Mouse (Mus musculus) midbrain, postnatal 0 days (tissue): ENCODE data around the gene Junb. TPM values are rescaled to one million over a fixed set of nuclear protein-coding genes. Genes with fewer than 3 reads are reported as not detected.
A peak's percentile ranks its signal among the peaks of the same experiment; 100 is the strongest.

Experiments
- ATAC-seq: fragments of 200-750 bp; cut with Nextera tagmentation; 2 replicates; pipeline ENCODE4 v1.8.0; 2017; ENCODE audit warnings: moderate number of reproducible peaks, mild to moderate bottlenecking, moderate TSS enrichment, moderate library complexity; ENCODE audit not compliant: low FRiP score
- DNase-seq: peaks from one replicate; pipeline ENCODE4 v3.0.0-alpha.2; 2015; ENCODE audit warnings: low spot score
- H3K27ac ChIP-seq: fragments of 300-500 bp; sonication (generic); 2 replicates; pipeline ENCODE4 v1.5.1; 2014; ENCODE audit warnings: low read depth, mild to moderate bottlenecking, low read length, mixed read lengths
- H3K27me3 ChIP-seq: fragments of 300-500 bp; sonication (generic); 2 replicates; pipeline ENCODE4 v1.6.1; 2014; ENCODE audit warnings: low read length, control low read depth, mixed read lengths; ENCODE audit not compliant: insufficient read depth
- H3K36me3 ChIP-seq: fragments of 300-500 bp; sonication (generic); 2 replicates; pipeline ENCODE4 v1.6.1; 2014; ENCODE audit warnings: low read length, control low read depth, mixed read lengths; ENCODE audit not compliant: insufficient read depth
- H3K4me1 ChIP-seq: fragments of 300-500 bp; sonication (generic); 2 replicates; pipeline ENCODE4 v1.6.1; 2014; ENCODE audit warnings: mild to moderate bottlenecking, control low read depth, antibody characterized with exemption, low read length, mixed read lengths; ENCODE audit not compliant: insufficient read depth
- H3K4me2 ChIP-seq: fragments of 300-500 bp; sonication (generic); 2 replicates; pipeline ENCODE4 v1.6.1; 2014; ENCODE audit warnings: low read depth, mild to moderate bottlenecking, low read length, mixed read lengths; ENCODE audit not compliant: poor library complexity, severe bottlenecking
- H3K4me3 ChIP-seq: fragments of 300-500 bp; sonication (generic); 2 replicates; pipeline ENCODE4 v1.5.1; 2014; ENCODE audit warnings: low read depth, mild to moderate bottlenecking, low read length, moderate library complexity
- H3K9ac ChIP-seq: fragments of 300-500 bp; sonication (generic); replicated peaks from 2 replicates; pipeline ENCODE4 v1.6.1; 2014; ENCODE audit warnings: mild to moderate bottlenecking, low read length, moderate library complexity, mixed read lengths; ENCODE audit not compliant: poor library complexity, severe bottlenecking
- H3K9me3 ChIP-seq: fragments of 300-500 bp; sonication (generic); 2 replicates; pipeline ENCODE4 v1.6.1; 2016; ENCODE audit warnings: low read length, control low read depth
- CTCF ChIP-seq: IDR thresholded peaks from 2 replicates; pipeline ENCODE4 v1.5.1; 2016; ENCODE audit warnings: antibody characterized with exemption, mild to moderate bottlenecking
- WGBS: fragments of 180-500 bp; shearing (Covaris S2); extraction: QIAGEN DNeasy Blood & Tissue Kit; methylation state at CpG from one replicate; pipeline ENCODE4 v1.1.7; 2014; 5-methylcytosine and 5-hydroxymethylcytosine counted together
- microRNA-seq: library from miRNA; unstranded; fragments of <30 nt; microRNA quantifications from one replicate; pipeline ENCODE4, GENCODE M21; 2016; ENCODE audit warnings: borderline number of aligned reads
- polyA plus RNA-seq: library from polyadenylated mRNA; unstranded; fragments of >200 nt; fragmentation: Nextera tagmentation; extraction: Ambion mirVana; gene quantifications from 2 replicates; pipeline ENCODE4 v1.2.1, GENCODE M21; 2015
- total RNA-seq: library from RNA; depleted of rRNA; stranded (reverse); fragments of >200 nt; gene quantifications from 2 replicates; pipeline ENCODE4 v1.2.3, GENCODE M21; 2014; rRNA removed

The Junb gene
- total and polyA plus RNA-seq, 2 experiments from 2014 or later = 6.1 to 15.9 TPM

- no peaks in the 10 kb centered on the region for H3K9me3 ChIP-seq
- peaks cover 34% of the 10 kb centered on the region for H3K36me3 ChIP-seq
- H3K9ac ChIP-seq = no peak overlapping the region
- 0 out of 2 replicates have a peak overlapping the region, but pooled peaks have one; percentile 8 for H3K4me3 ChIP-seq
- H3K27me3 ChIP-seq = no peaks in the 10 kb centered on the region
- no peaks in the 10 kb centered on the region for H3K4me1 ChIP-seq
- H3K27ac ChIP-seq = no peak overlapping the region
- H3K4me2 ChIP-seq = peak overlapping the region; percentile 37
- DNase-seq (peak; percentile 80), ATAC-seq (peak; percentile 72)
- WGBS = 3% methylated on average over 46 of the region's 52 CpGs
- peak; percentile 76 for TF ChIP-seq CTCF
Observed at GRCm38 (mm10) chr8:84928456-84929306, 49.8 kb downstream of the Junb start.

- Histone ChIP-seq H3K27ac (no peak overlapping the region), H3K4me3 (no peak overlapping the region), H3K27me3 (no peaks in the 10 kb centered on the region), H3K9me3 (no peaks in the 10 kb centered on the region), H3K4me2 (no peak overlapping the region), H3K4me1 (no peaks in the 10 kb centered on the region), H3K9ac (no peak overlapping the region), H3K36me3 (peaks cover 36% of the 10 kb centered on the region)
- 94% methylated on average over 1 of the region's 1 CpGs for WGBS
- no peak for TF ChIP-seq CTCF
- ATAC-seq = no peak
- no peak for DNase-seq
Observed at GRCm38 (mm10) chr8:84927513-84927912, 51.0 kb downstream of the Junb start.

GRCm38 (mm10) chr8:84925557-84925956 is 53.0 kb downstream of the Junb start:
- no peaks in the 10 kb centered on the region for H3K9me3 ChIP-seq

More at GRCm38 (mm10) chr8:84925557-84925956, 53.0 kb downstream of the Junb start:
- no peak for TF ChIP-seq CTCF
- Histone ChIP-seq H3K36me3 (peaks cover 49% of the 10 kb centered on the region), H3K9ac (no peak overlapping the region), H3K4me3 (no peak overlapping the region), H3K4me1 (no peaks in the 10 kb centered on the region), H3K27ac (no peak overlapping the region), H3K27me3 (no peaks in the 10 kb centered on the region), H3K4me2 (no peak overlapping the region)
- 78% methylated on average over 7 of the region's 7 CpGs for WGBS
- DNase-seq (no peak), ATAC-seq (no peak)

Small RNAs within 50 kb of the gene (microRNA-seq; reads per million reads assigned to microRNA genes)
- gene Gm24197 = not detected

Other genes with a start within 250 kb of the Junb start
- 40.1 and 62.5 TPM in 2 replicates for gene Nfix, start 178.4 kb downstream of the Junb start, total RNA-seq
- 41.7 and 53.7 TPM in 2 replicates for gene Nfix, start 178.4 kb downstream of the Junb start, polyA plus RNA-seq
- gene Dand5, start 155.9 kb downstream of the Junb start, total RNA-seq = 7.6 and 7.7 TPM in 2 replicates
- 12.6 and 14.5 TPM in 2 replicates for gene Dand5, start 155.9 kb downstream of the Junb start, polyA plus RNA-seq
- 27.5 and 28.2 TPM in 2 replicates for gene Gadd45gip1, start 147.2 kb downstream of the Junb start, total RNA-seq
- gene Gadd45gip1, start 147.2 kb downstream of the Junb start, polyA plus RNA-seq = 42.9 and 45.1 TPM in 2 replicates
- 43.8 and 57.5 TPM in 2 replicates for gene Rad23a, start 138.1 kb downstream of the Junb start, total RNA-seq
- gene Rad23a, start 138.1 kb downstream of the Junb start, polyA plus RNA-seq = 83.5 and 88.3 TPM in 2 replicates
- 369 and 436 TPM in 2 replicates for gene Calr, start 131.8 kb downstream of the Junb start, total RNA-seq
- gene Calr, start 131.8 kb downstream of the Junb start, polyA plus RNA-seq = 444 and 445 TPM in 2 replicates
- gene Farsa, start 121.7 kb downstream of the Junb start, total RNA-seq = 74.8 and 84.6 TPM in 2 replicates
- gene Farsa, start 121.7 kb downstream of the Junb start, polyA plus RNA-seq = 92.7 and 103 TPM in 2 replicates
- gene Syce2, start 106.6 kb downstream of the Junb start, total RNA-seq = 29.5 and 31.7 TPM in 2 replicates
- 56.2 and 61.4 TPM in 2 replicates for gene Syce2, start 106.6 kb downstream of the Junb start, polyA plus RNA-seq
- 22.1 and 30.5 TPM in 2 replicates for gene Gcdh, start 84.8 kb downstream of the Junb start, total RNA-seq
- gene Gcdh, start 84.8 kb downstream of the Junb start, polyA plus RNA-seq = 33.2 and 35.3 TPM in 2 replicates
- 0.52 TPM in 1 of 2 replicates, not detected in the other for gene Klf1, start 76.8 kb downstream of the Junb start, total RNA-seq
- 0.36 and 0.52 TPM in 2 replicates for gene Klf1, start 76.8 kb downstream of the Junb start, polyA plus RNA-seq
- 4.3 and 5.7 TPM in 2 replicates for gene Dnase2a, start 70.2 kb downstream of the Junb start, total RNA-seq
- 6.7 and 8.2 TPM in 2 replicates for gene Dnase2a, start 70.2 kb downstream of the Junb start, polyA plus RNA-seq
- 85.9 and 92.0 TPM in 2 replicates for gene Mast1, start 41.4 kb downstream of the Junb start, total RNA-seq
- gene Mast1, start 41.4 kb downstream of the Junb start, polyA plus RNA-seq = 79.8 and 89.0 TPM in 2 replicates
- gene Rtbdn, start 31.7 kb downstream of the Junb start, total RNA-seq = 4.5 and 6.2 TPM in 2 replicates
- gene Rtbdn, start 31.7 kb downstream of the Junb start, polyA plus RNA-seq = 4.8 and 5.3 TPM in 2 replicates
- not detected in 2 replicates for gene Gm49661, start 9.3 kb downstream of the Junb start, total RNA-seq
- gene Gm49661, start 9.3 kb downstream of the Junb start, polyA plus RNA-seq = not detected in 2 replicates
- gene Prdx2, start 9.1 kb downstream of the Junb start, total RNA-seq = 720 and 802 TPM in 2 replicates
- 904 and 934 TPM in 2 replicates for gene Prdx2, start 9.1 kb downstream of the Junb start, polyA plus RNA-seq
- gene Rnaseh2a, start 9.0 kb downstream of the Junb start, total RNA-seq = 40.5 and 48.9 TPM in 2 replicates
- 36.5 and 39.7 TPM in 2 replicates for gene Rnaseh2a, start 9.0 kb downstream of the Junb start, polyA plus RNA-seq
- 21.4 and 32.5 TPM in 2 replicates for gene Hook2, start 11.9 kb upstream of the Junb start, total RNA-seq
- 40.1 and 41.3 TPM in 2 replicates for gene Hook2, start 11.9 kb upstream of the Junb start, polyA plus RNA-seq
- 0.47 TPM in 1 of 2 replicates, not detected in the other for gene Best2, start 35.8 kb upstream of the Junb start, total RNA-seq
- gene Best2, start 35.8 kb upstream of the Junb start, polyA plus RNA-seq = 0.15 and 0.27 TPM in 2 replicates
- gene Asna1, start 46.6 kb upstream of the Junb start, total RNA-seq = 123 and 172 TPM in 2 replicates
- 137 and 151 TPM in 2 replicates for gene Asna1, start 46.6 kb upstream of the Junb start, polyA plus RNA-seq
- 266 and 292 TPM in 2 replicates for gene Trir, start 48.1 kb upstream of the Junb start, total RNA-seq
- gene Trir, start 48.1 kb upstream of the Junb start, polyA plus RNA-seq = 144 and 145 TPM in 2 replicates
- gene Tnpo2, start 58.2 kb upstream of the Junb start, total RNA-seq = 173 and 174 TPM in 2 replicates
- 53.5 and 53.7 TPM in 2 replicates for gene Tnpo2, start 58.2 kb upstream of the Junb start, polyA plus RNA-seq
- gene Fbxw9, start 81.3 kb upstream of the Junb start, total RNA-seq = 113 and 120 TPM in 2 replicates
- 92.1 and 97.1 TPM in 2 replicates for gene Fbxw9, start 81.3 kb upstream of the Junb start, polyA plus RNA-seq
- not detected in 2 replicates for gene Gm5741, start 89.3 kb upstream of the Junb start, total RNA-seq
- 2.2 TPM in 1 of 2 replicates, not detected in the other for gene Gm5741, start 89.3 kb upstream of the Junb start, polyA plus RNA-seq
- 66.3 and 77.1 TPM in 2 replicates for gene Dhps, start 93.0 kb upstream of the Junb start, total RNA-seq
- 128 and 129 TPM in 2 replicates for gene Dhps, start 93.0 kb upstream of the Junb start, polyA plus RNA-seq
- gene Wdr83os, start 102.0 kb upstream of the Junb start, total RNA-seq = 92.6 and 105 TPM in 2 replicates
- gene Wdr83os, start 102.0 kb upstream of the Junb start, polyA plus RNA-seq = 129 and 137 TPM in 2 replicates
- 27.4 and 34.1 TPM in 2 replicates for gene Wdr83, start 102.6 kb upstream of the Junb start, total RNA-seq
- gene Wdr83, start 102.6 kb upstream of the Junb start, polyA plus RNA-seq = 37.0 and 39.9 TPM in 2 replicates
- 29.7 and 33.7 TPM in 2 replicates for gene Man2b1, start 104.6 kb upstream of the Junb start, total RNA-seq
- 18.7 and 19.7 TPM in 2 replicates for gene Man2b1, start 104.6 kb upstream of the Junb start, polyA plus RNA-seq
- 2.6 and 4.9 TPM in 2 replicates for gene Zfp791, start 144.4 kb upstream of the Junb start, total RNA-seq
- gene Zfp791, start 144.4 kb upstream of the Junb start, polyA plus RNA-seq = 2.3 and 2.7 TPM in 2 replicates
- not detected in 2 replicates for gene Cks1brt, start 173.2 kb upstream of the Junb start, total RNA-seq
- not detected in 2 replicates for gene Cks1brt, start 173.2 kb upstream of the Junb start, polyA plus RNA-seq
- not detected in 2 replicates for gene Olfr371, start 247.3 kb upstream of the Junb start, total RNA-seq
- not detected in 2 replicates for gene Olfr371, start 247.3 kb upstream of the Junb start, polyA plus RNA-seq